Mouse (Mus musculus) C2C12 (cell line): ENCODE results near the gene Fastk.

Experiments
- CEBPB ChIP-seq: IDR thresholded peaks from one replicate; pipeline ENCODE4 v1.6.1; 2011; ENCODE audit warnings: low read depth, mild to moderate bottlenecking, control low read depth, moderate library complexity
- CTCF ChIP-seq: IDR thresholded peaks from one replicate; pipeline ENCODE4 v1.5.1; 2011; ENCODE audit not compliant: control insufficient read depth, insufficient read depth, insufficient read length
- FOSL1 ChIP-seq: IDR thresholded peaks from one replicate; pipeline ENCODE4 v1.8.0; 2011; ENCODE audit warnings: mild to moderate bottlenecking, low read length; ENCODE audit not compliant: poor library complexity, insufficient read depth, severe bottlenecking
- MAX ChIP-seq: IDR thresholded peaks from one replicate; pipeline ENCODE4 v1.6.1; 2011; ENCODE audit warnings: mild to moderate bottlenecking, control low read depth
- MYOD1 ChIP-seq: IDR thresholded peaks from one replicate; pipeline ENCODE4 v1.6.1; 2011; ENCODE audit warnings: low read depth; ENCODE audit not compliant: control insufficient read depth, insufficient read length
- MYOG ChIP-seq: IDR thresholded peaks from one replicate; pipeline ENCODE4 v1.6.1; 2011; ENCODE audit not compliant: control insufficient read depth, insufficient read length; ENCODE audit errors: extremely low read depth

- TF ChIP-seq CTCF (peak; percentile 26), FOSL1 (no peak), MAX (no peak), CEBPB (no peak), MYOG (no peak), MYOD1 (no peak)
These were observed 36.6 kb upstream of the Fastk start for GRCm38 (mm10) chr5:24481647-24482046.
